Mouse (Mus musculus): Measurements from ENCODE around the gene Nt5dc3. TPM values are rescaled to one million over a fixed set of nuclear protein-coding genes. Genes with fewer than 3 reads are reported as not detected.

The Nt5dc3 gene
- polyA plus RNA-seq, 2 experiments, result 1.3 to 5.5 TPM

DNA sequence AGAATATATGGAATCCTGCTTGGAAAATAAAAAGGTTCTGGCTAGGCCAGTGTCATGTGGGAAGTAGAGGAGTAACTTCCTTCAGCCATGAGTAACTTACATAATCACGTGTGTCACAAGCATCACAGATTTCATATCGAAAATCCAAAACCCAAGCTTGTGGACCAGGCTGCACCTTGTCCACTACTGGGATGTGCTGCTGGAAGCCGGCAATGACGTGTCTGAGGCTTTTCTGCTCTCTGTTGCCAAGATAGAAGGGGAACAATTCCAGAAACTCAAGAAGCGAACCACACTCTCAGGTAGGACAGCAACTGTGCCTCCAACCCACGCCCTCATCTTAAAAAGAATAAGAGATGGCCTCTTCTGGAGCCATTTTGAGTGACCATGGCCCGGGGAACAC lies 34.5 kb upstream of the Nt5dc3 start:
- no peak overlapping the region for H3K4me2 ChIP-seq (replicated peaks; ENCODE audit: low read depth, low read length, severe bottlenecking)
- H3K4me3 ChIP-seq (replicated peaks; ENCODE audit: low read length), result no peak overlapping the region
- no peaks in the 10 kb centered on the region for H3K27me3 ChIP-seq (ENCODE audit: control insufficient read depth, insufficient read depth, low read length)
- 88% methylated on average over 7 of the region's 7 CpGs for WGBS
- H3K27ac ChIP-seq (replicated peaks; ENCODE audit: low read depth, low read length), result no peak overlapping the region
- no peak overlapping the region for H3K9ac ChIP-seq (ENCODE audit: low read depth, low read length, severe bottlenecking)
- no peaks in the 10 kb centered on the region for H3K36me3 ChIP-seq (ENCODE audit: control insufficient read depth, insufficient read depth, low read length)
- ATAC-seq (ENCODE audit: low FRiP score, low read depth) (no peak), DNase-seq (ENCODE audit: low spot score) (no peak)
- no peaks in the 10 kb centered on the region for H3K9me3 ChIP-seq (ENCODE audit: control insufficient read depth, low read length)
- no peak for TF ChIP-seq POLR2A (IDR thresholded peaks at IDR 0.05; ENCODE audit: borderline replicate concordance, extremely low read depth, insufficient read depth, insufficient read length)
- no peaks in the 10 kb centered on the region for H3K4me1 ChIP-seq (ENCODE audit: control insufficient read depth, insufficient read depth, low read length)

GRCm38 (mm10) chr10:86755816-86756502 lies 22.8 kb upstream of the Nt5dc3 start:
- Histone ChIP-seq H3K4me2 (replicated peaks; ENCODE audit: low read depth, low read length, severe bottlenecking) (no peak overlapping the region), H3K27ac (replicated peaks; ENCODE audit: low read depth, low read length) (no peak overlapping the region), H3K36me3 (ENCODE audit: control insufficient read depth, insufficient read depth, low read length) (no peaks in the 10 kb centered on the region), H3K4me3 (replicated peaks; ENCODE audit: low read length) (no peak overlapping the region), H3K4me1 (ENCODE audit: control insufficient read depth, insufficient read depth, low read length) (no peaks in the 10 kb centered on the region), H3K27me3 (ENCODE audit: control insufficient read depth, insufficient read depth, low read length) (no peaks in the 10 kb centered on the region), H3K9me3 (ENCODE audit: control insufficient read depth, low read length) (no peaks in the 10 kb centered on the region), H3K9ac (ENCODE audit: low read depth, low read length, severe bottlenecking) (no peak overlapping the region)
- TF ChIP-seq POLR2A (IDR thresholded peaks at IDR 0.05; ENCODE audit: borderline replicate concordance, extremely low read depth, insufficient read depth, insufficient read length), result no peak
- WGBS, result 84% methylated on average over 6 of the region's 6 CpGs
- ATAC-seq (ENCODE audit: low FRiP score, low read depth), result no peak
- DNase-seq (ENCODE audit: low spot score), result no peak

GRCm38 (mm10) chr10:86757724-86758123 lies 21.1 kb upstream of the Nt5dc3 start:
- H3K9me3 ChIP-seq (ENCODE audit: control insufficient read depth, low read length), result no peaks in the 10 kb centered on the region
- DNase-seq (ENCODE audit: low spot score) (no peak), ATAC-seq (ENCODE audit: low FRiP score, low read depth) (no peak)
- no peak overlapping the region for H3K4me3 ChIP-seq (replicated peaks; ENCODE audit: low read length)
- 0 out of 2 replicates have a peak, but pooled peaks cover 3% of the 10 kb centered on the region for H3K4me1 ChIP-seq (ENCODE audit: control insufficient read depth, insufficient read depth, low read length)
- H3K36me3 ChIP-seq (ENCODE audit: control insufficient read depth, insufficient read depth, low read length), result no peaks in the 10 kb centered on the region
- H3K4me2 ChIP-seq (replicated peaks; ENCODE audit: low read depth, low read length, severe bottlenecking), result no peak overlapping the region
- H3K27ac ChIP-seq (replicated peaks; ENCODE audit: low read depth, low read length), result no peak overlapping the region
- H3K9ac ChIP-seq (ENCODE audit: low read depth, low read length, severe bottlenecking), result no peak overlapping the region
- no peaks in the 10 kb centered on the region for H3K27me3 ChIP-seq (ENCODE audit: control insufficient read depth, insufficient read depth, low read length)
- TF ChIP-seq POLR2A (IDR thresholded peaks at IDR 0.05; ENCODE audit: borderline replicate concordance, extremely low read depth, insufficient read depth, insufficient read length), result no peak
- WGBS, result 98% methylated on average over 1 of the region's 1 CpGs

DNA sequence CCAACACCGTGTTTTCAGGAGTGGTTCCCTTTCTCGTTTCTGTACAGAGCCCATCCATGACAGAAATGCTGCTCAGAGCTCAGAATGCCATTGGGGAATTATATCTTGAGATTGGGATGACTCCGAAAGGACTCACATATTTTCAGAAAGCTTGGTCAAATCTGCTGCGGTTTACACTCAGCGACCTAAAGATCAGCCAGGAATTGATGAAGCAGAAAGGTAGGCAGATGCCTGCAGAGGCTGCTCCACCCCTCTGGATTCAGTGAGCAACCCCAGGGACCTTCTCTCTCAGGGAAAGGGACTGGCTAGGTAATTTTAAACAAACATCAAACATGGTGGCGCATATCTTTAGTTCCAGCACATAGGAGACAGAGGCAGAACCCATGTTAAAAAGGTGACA lies 20.6 kb upstream of the Nt5dc3 start:
- no peaks in the 10 kb centered on the region for H3K27me3 ChIP-seq (ENCODE audit: control insufficient read depth, insufficient read depth, low read length)
- H3K4me3 ChIP-seq (replicated peaks; ENCODE audit: low read length), result no peak overlapping the region
- ATAC-seq (ENCODE audit: low FRiP score, low read depth) (no peak), DNase-seq (ENCODE audit: low spot score) (no peak)
- WGBS, result 91% methylated on average over 6 of the region's 6 CpGs
- no peak for TF ChIP-seq POLR2A (IDR thresholded peaks at IDR 0.05; ENCODE audit: borderline replicate concordance, extremely low read depth, insufficient read depth, insufficient read length)
- no peak overlapping the region for H3K4me2 ChIP-seq (replicated peaks; ENCODE audit: low read depth, low read length, severe bottlenecking)
- 0 out of 2 replicates have a peak, but pooled peaks cover 3% of the 10 kb centered on the region for H3K4me1 ChIP-seq (ENCODE audit: control insufficient read depth, insufficient read depth, low read length)
- H3K9ac ChIP-seq (ENCODE audit: low read depth, low read length, severe bottlenecking), result no peak overlapping the region
- no peaks in the 10 kb centered on the region for H3K36me3 ChIP-seq (ENCODE audit: control insufficient read depth, insufficient read depth, low read length)
- H3K27ac ChIP-seq (replicated peaks; ENCODE audit: low read depth, low read length), result no peak overlapping the region
- H3K9me3 ChIP-seq (ENCODE audit: control insufficient read depth, low read length), result no peaks in the 10 kb centered on the region

GRCm38 (mm10) chr10:86761236-86761635 lies 17.6 kb upstream of the Nt5dc3 start:
- Histone ChIP-seq H3K4me3 (replicated peaks; ENCODE audit: low read length) (no peak overlapping the region), H3K27me3 (ENCODE audit: control insufficient read depth, insufficient read depth, low read length) (no peaks in the 10 kb centered on the region), H3K27ac (replicated peaks; ENCODE audit: low read depth, low read length) (no peak overlapping the region), H3K36me3 (ENCODE audit: control insufficient read depth, insufficient read depth, low read length) (no peaks in the 10 kb centered on the region), H3K4me2 (replicated peaks; ENCODE audit: low read depth, low read length, severe bottlenecking) (no peak overlapping the region), H3K9me3 (ENCODE audit: control insufficient read depth, low read length) (no peaks in the 10 kb centered on the region), H3K9ac (ENCODE audit: low read depth, low read length, severe bottlenecking) (no peak overlapping the region), H3K4me1 (ENCODE audit: control insufficient read depth, insufficient read depth, low read length) (0 out of 2 replicates have a peak, but pooled peaks cover 3% of the 10 kb centered on the region)
- ATAC-seq (ENCODE audit: low FRiP score, low read depth) (no peak), DNase-seq (ENCODE audit: low spot score) (no peak)
- TF ChIP-seq POLR2A (IDR thresholded peaks at IDR 0.05; ENCODE audit: borderline replicate concordance, extremely low read depth, insufficient read depth, insufficient read length), result no peak
- WGBS, result 67% methylated on average over 1 of the region's 1 CpGs
